Mouse (Mus musculus): Measurements from ENCODE around the gene Ltc4s.

Ltc4s gene

DNA sequence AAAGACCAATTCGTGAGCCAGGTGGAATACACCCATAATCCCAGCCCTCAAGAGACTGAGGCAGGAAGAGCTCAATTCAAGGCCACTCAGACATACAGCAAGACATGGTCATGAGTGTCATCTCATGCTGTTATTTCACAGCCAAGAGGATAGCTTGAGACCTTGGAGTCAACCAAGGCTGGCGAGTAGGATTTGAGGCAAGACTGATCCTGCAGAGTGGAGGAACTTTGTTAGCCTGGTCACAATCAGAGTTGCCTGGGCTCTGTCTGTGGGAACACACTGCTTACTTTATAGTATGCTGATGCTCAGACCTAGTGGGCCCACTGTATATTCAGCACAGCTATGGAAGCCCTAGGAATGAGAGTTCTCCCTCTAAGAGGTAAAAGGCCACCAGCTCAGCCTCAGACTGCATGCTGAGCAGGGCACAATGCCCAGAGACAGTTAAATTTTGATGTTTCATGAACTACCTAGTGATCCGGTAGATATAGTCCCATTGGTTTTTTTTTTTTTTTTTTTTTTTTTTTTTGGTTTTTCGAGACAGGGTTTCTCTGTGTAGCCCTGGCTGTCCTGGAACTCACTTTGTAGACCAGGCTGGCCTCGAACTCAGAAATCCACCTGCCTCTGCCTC lies 40.1 kb downstream of the Ltc4s start:
- no peak for DNase-seq

DNA sequence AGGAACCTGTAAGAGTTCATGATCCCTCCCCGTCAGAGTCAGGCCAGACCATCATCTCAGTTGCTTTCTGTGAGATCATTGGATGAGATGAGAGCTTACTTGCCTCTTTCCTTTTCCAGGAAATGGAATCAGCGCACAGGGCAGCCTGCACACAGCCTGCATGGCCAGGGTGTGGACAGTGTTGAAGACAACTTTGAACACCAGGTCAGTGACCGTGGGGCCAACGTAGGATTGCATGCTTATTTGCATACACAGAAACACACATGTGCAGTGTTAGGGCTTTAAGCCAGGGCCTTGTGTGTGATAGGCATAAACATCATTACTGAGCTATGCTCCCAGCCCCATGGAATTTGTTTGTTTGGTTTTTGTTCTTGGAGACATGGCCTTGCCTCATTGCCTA lies 40.9 kb downstream of the Ltc4s start:
- DNase-seq: no peak

DNA sequence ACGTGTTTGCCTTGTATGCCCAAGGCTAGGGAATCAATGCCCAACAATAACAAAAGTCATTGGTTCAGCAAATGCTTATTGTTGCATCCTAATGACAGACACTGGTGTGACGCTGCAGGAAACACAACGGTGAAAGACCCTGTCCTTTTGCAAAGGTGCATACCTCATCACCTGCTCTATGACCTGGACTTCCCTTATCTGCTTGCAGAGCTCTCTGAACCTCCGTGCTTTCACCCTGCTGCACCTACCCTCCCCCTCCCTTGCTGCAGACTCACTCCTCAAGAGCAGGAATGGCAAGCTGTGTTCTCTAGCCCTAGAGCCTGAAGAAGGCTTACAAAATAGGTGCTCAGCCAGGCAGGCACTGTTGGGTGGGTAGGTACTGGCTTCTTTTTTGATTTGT lies 43.6 kb downstream of the Ltc4s start:
- no peak for DNase-seq

DNA sequence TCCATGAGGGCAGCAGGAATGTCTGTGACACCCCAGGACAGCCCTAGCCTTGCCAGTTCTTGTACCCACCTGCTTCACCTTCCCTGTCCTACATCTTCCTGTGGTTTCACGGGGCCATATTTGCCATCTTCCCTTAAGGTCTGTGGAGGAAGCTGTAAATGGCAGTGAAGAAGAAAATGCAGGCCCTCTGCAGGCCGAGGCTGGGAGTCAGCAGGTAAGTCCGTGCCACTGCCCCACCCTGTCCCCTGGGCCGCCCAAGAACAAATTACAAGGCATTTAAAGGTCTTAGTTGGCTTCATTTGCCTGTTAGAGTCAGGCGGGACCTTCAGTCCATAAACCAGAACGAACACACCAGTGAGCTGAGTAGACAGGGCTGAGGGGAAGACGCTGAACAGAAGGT lies 44.3 kb downstream of the Ltc4s start:
- DNase-seq: no peak

DNA sequence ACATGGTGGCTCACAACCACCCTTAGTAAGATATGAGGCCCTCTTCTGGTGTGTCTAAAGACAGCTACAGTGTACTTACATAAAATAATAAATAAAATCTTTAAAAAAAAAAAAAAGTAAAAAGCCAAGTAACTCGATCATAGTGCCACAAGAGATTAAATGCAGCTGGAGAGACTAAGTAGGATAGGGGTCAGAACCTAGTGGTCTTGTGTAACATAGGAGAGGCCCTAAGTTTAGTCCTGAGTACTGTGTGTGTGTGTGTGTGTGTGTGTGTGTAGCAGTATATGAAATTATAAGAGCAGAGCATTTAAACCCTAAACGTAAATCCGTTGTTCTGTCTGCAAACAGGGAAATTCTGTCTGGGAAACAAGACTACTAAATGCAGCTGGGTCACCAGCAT lies 46.1 kb downstream of the Ltc4s start:
- no peak for DNase-seq

DNA sequence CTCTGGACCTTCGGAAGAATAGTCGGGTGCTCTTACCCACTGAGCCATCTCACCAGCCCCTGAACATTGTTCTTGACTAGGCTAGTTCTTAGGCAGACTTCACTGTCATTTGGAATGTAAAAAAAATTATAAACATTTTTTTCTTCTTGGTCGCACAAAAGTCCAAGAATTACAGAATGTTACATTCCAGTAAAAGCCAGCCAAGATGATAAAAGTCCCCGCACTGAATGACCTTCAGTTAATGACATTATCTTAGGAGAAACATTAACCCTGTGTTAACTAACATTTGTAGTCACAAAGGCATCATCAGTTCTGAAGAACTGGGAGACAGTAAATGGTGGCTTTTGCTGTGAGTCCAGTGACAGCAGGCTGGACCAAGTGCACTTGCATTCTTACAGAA lies 48.1 kb downstream of the Ltc4s start:
- DNase-seq: peak in 1 of 2 experiments; percentile 49

DNA sequence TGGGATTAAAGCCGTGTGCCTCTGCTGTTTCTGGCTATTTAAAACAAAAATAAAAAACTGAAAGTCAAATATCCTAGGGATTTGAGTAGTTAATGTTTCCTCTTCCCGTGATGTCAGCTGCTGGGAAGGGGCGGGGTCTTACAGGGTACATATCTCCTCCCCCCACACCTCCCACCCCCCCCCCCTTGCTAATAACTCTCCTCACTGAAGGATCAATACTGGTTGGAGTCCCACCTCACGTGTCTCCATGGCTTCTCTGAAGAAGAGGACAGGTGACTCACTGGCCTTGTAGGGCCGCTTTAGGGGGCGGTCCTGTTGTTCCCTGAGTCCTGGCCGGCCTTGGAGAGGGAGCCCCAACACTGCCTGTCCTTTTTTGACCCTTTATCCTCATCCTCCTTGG lies 49.7 kb downstream of the Ltc4s start:
- DNase-seq: peak in 1 of 2 experiments; percentile 59

Measured in kidney, postnatal 36 days (tissue).